Mouse (Mus musculus): ENCODE results near the gene Slc41a3. TPM values are rescaled to one million over a fixed set of nuclear protein-coding genes. Genes with fewer than 3 reads are reported as not detected.

The Slc41a3 gene
- polyA plus RNA-seq, 1 experiment from 2014 or later = 7.2 TPM

DNA sequence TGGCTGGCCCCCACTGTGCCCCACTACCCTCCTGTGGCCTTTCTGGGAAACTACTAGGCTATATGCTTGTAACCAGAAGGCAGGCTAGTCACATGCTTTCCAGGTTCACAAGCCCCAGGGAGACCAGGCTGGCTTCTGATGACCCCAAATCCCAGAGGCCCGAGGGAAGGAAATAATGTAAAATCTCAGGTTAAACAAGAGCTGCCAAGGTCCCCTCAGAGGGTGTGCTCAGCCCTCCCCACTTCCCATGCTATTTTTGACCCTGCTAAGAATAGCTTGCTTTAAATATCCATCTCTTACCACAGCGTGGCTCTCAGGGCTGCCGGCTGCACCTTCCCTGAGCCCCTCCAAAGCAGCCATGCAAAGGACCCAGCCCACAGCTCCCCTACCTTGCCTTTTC, 84.2 kb downstream of the Slc41a3 start:
- ATAC-seq (ENCODE audit: low FRiP score, low TSS enrichment) = no peak
- WGBS = 86% methylated on average over 3 of the region's 3 CpGs
- H3K27ac ChIP-seq (ENCODE audit: low read depth, low read length) = no peak overlapping the region
- H3K4me1 ChIP-seq (ENCODE audit: control insufficient read depth, insufficient read depth, low read length) = no peaks in the 10 kb centered on the region
- H3K4me2 ChIP-seq (replicated peaks; ENCODE audit: low read depth, low read length) = no peak overlapping the region
- no peak overlapping the region for H3K9ac ChIP-seq (ENCODE audit: low read depth, low read length)
- H3K9me3 ChIP-seq (ENCODE audit: control insufficient read depth, low read length) = no peaks in the 10 kb centered on the region
- no peaks in the 10 kb centered on the region for H3K27me3 ChIP-seq (ENCODE audit: control insufficient read depth, insufficient read depth, low read length)
- H3K36me3 ChIP-seq (ENCODE audit: control insufficient read depth, insufficient read depth, low read length) = peaks cover 44% of the 10 kb centered on the region
- no peak overlapping the region for H3K4me3 ChIP-seq (ENCODE audit: low read length)

DNA sequence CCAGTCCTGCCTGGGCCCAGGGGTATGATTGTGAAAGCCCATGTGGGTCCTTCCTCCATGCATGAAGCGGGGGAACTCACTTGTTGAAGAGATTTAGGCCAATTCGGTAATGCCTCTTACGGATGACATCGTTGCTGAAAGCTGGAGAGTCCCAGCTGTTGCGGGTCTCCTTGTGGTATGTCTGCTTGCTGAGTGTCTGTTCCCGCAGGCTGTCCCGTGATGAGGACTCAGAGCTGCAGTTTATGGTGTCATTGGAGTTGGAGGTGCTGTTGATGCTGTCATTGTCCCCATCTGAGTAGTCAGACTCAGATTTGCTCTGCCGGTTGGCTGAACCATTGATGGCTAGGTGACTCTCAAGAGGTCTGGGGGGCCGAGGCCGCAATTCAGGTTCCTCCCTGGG, 85.0 kb downstream of the Slc41a3 start:
- H3K27ac ChIP-seq (ENCODE audit: low read depth, low read length) = no peak overlapping the region
- no peak for ATAC-seq (ENCODE audit: low FRiP score, low TSS enrichment)
- peaks cover 52% of the 10 kb centered on the region for H3K36me3 ChIP-seq (ENCODE audit: control insufficient read depth, insufficient read depth, low read length)
- H3K4me2 ChIP-seq (replicated peaks; ENCODE audit: low read depth, low read length) = no peak overlapping the region
- no peaks in the 10 kb centered on the region for H3K4me1 ChIP-seq (ENCODE audit: control insufficient read depth, insufficient read depth, low read length)
- no peaks in the 10 kb centered on the region for H3K9me3 ChIP-seq (ENCODE audit: control insufficient read depth, low read length)
- no peak overlapping the region for H3K9ac ChIP-seq (ENCODE audit: low read depth, low read length)
- no peak overlapping the region for H3K4me3 ChIP-seq (ENCODE audit: low read length)
- 81% methylated on average over 10 of the region's 10 CpGs for WGBS
- no peaks in the 10 kb centered on the region for H3K27me3 ChIP-seq (ENCODE audit: control insufficient read depth, insufficient read depth, low read length)

DNA sequence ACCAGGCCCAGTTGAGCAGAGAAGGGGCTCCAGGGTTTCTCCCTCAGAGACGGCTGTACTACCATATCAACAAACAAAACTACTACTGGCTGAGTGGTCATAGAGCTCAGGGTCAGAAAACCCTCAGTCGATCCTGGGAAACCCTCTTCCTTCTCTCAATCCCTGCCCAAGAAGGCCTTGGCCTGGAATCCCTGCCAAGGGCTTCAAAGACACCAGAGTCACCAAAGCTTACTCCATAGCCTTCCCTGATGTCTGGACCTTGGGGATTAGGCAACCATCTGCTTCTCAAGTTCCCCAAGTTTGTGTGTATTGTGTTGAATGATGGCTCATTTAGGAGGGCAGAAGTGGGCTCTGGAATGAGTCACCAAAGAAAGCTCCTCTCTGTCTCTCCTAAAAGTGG, 87.4 kb downstream of the Slc41a3 start:
- peaks cover 57% of the 10 kb centered on the region for H3K36me3 ChIP-seq (ENCODE audit: control insufficient read depth, insufficient read depth, low read length)

DNA sequence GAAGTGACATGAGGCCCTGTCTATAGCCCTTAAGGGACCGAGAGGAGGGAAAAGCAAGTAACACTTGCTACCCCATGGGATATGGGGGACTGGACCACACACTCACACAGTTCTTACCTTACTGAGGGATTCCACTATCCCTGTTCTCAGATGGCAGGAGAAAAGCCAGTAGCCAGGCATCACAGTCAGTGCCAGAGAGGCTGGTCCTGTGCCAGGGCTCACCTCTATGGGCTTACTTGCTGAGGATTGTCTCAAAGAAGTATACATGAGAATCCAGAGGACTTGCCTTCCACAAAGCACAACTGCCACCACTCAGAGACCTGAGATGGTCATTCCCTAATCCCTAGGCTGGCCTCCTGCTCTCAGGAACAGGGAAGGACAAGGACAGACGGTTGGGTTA, 87.9 kb downstream of the Slc41a3 start:
- Histone ChIP-seq H3K27me3 (ENCODE audit: control insufficient read depth, insufficient read depth, low read length) (no peaks in the 10 kb centered on the region), H3K36me3 (ENCODE audit: control insufficient read depth, insufficient read depth, low read length) (peaks cover 57% of the 10 kb centered on the region), H3K4me1 (ENCODE audit: control insufficient read depth, insufficient read depth, low read length) (no peaks in the 10 kb centered on the region), H3K9me3 (ENCODE audit: control insufficient read depth, low read length) (no peaks in the 10 kb centered on the region), H3K27ac (ENCODE audit: low read depth, low read length) (no peak overlapping the region), H3K4me3 (ENCODE audit: low read length) (no peak overlapping the region), H3K4me2 (replicated peaks; ENCODE audit: low read depth, low read length) (no peak overlapping the region), H3K9ac (ENCODE audit: low read depth, low read length) (no peak overlapping the region)
- ATAC-seq (ENCODE audit: low FRiP score, low TSS enrichment) = no peak
- WGBS = 85% methylated on average over 2 of the region's 2 CpGs

More for the DNA sequence above, 87.4 kb downstream of the Slc41a3 start:
- Histone ChIP-seq H3K27me3 (ENCODE audit: control insufficient read depth, insufficient read depth, low read length) (no peaks in the 10 kb centered on the region), H3K4me2 (replicated peaks; ENCODE audit: low read depth, low read length) (no peak overlapping the region), H3K27ac (ENCODE audit: low read depth, low read length) (no peak overlapping the region), H3K4me3 (ENCODE audit: low read length) (no peak overlapping the region), H3K9me3 (ENCODE audit: control insufficient read depth, low read length) (no peaks in the 10 kb centered on the region), H3K4me1 (ENCODE audit: control insufficient read depth, insufficient read depth, low read length) (no peaks in the 10 kb centered on the region), H3K9ac (ENCODE audit: low read depth, low read length) (no peak overlapping the region)
- WGBS = 87% methylated on average over 2 of the region's 2 CpGs
- no peak for ATAC-seq (ENCODE audit: low FRiP score, low TSS enrichment)

DNA sequence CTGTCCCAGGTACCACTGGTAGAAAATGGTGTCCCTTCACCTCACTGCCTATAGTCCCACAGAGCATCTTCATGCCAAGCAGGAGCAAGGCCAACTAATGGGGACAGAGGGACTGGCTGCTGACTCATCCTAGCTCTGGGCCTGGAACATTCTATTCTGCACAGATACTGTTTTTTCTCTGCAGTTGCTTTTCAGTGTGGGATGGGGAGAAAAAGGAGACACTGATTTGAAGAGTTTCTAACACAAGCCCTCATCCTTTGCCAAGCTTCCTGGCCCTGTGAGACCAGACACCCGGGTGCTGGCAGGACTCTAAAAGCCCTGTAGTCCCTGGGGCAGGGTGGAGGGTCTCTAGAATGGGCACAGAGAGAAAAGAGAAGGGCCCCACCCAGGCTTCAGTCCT, 91.2 kb downstream of the Slc41a3 start:
- ATAC-seq (ENCODE audit: low FRiP score, low TSS enrichment) = no peak
- H3K4me3 ChIP-seq (ENCODE audit: low read length) = no peak overlapping the region
- H3K27ac ChIP-seq (ENCODE audit: low read depth, low read length) = no peak overlapping the region
- 85% methylated on average over 1 of the region's 1 CpGs for WGBS
- H3K36me3 ChIP-seq (ENCODE audit: control insufficient read depth, insufficient read depth, low read length) = peaks cover 33% of the 10 kb centered on the region
- no peaks in the 10 kb centered on the region for H3K9me3 ChIP-seq (ENCODE audit: control insufficient read depth, low read length)
- no peaks in the 10 kb centered on the region for H3K4me1 ChIP-seq (ENCODE audit: control insufficient read depth, insufficient read depth, low read length)
- H3K4me2 ChIP-seq (replicated peaks; ENCODE audit: low read depth, low read length) = no peak overlapping the region
- H3K9ac ChIP-seq (ENCODE audit: low read depth, low read length) = no peak overlapping the region
- no peaks in the 10 kb centered on the region for H3K27me3 ChIP-seq (ENCODE audit: control insufficient read depth, insufficient read depth, low read length)

Small RNA genes within 50 kb of the gene (microRNA-seq; reads per million reads assigned to microRNA genes)
- not detected for gene Gm24816

Other genes starting within 250 kb of the Slc41a3 start
- gene Zxdc, start 235.2 kb upstream of the Slc41a3 start, polyA plus RNA-seq (2014; fragmentation: Nextera tagmentation; extraction: Ambion mirVana) = 8.6 and 12.9 TPM in 2 replicates
- 0.53 and 0.91 TPM in 2 replicates for gene Cfap100, start 175.9 kb upstream of the Slc41a3 start, polyA plus RNA-seq (2014; fragmentation: Nextera tagmentation; extraction: Ambion mirVana)
- 5.3 and 9.3 TPM in 2 replicates for gene Klf15, start 142.1 kb upstream of the Slc41a3 start, polyA plus RNA-seq (2014; fragmentation: Nextera tagmentation; extraction: Ambion mirVana)
- gene Aldh1l1, start 118.3 kb upstream of the Slc41a3 start, polyA plus RNA-seq (2014; fragmentation: Nextera tagmentation; extraction: Ambion mirVana) = 1.4 and 2.9 TPM in 2 replicates

Data from kidney, embryonic 14.5 days (tissue).